Mouse (Mus musculus) stomach, postnatal 0 days (tissue): Measurements from ENCODE around the gene Limk1.

Experiments
- CTCF ChIP-seq: IDR thresholded peaks from 2 replicates; pipeline ENCODE4 v1.5.1; 2016; ENCODE audit warnings: antibody characterized with exemption, low read depth, mild to moderate bottlenecking, moderate library complexity
- EP300 ChIP-seq: optimal IDR thresholded peaks from 2 replicates; pipeline ENCODE3; 2016; ENCODE audit warnings: antibody characterized with exemption

- no peak for TF ChIP-seq CTCF
- no peak for TF ChIP-seq EP300
Observed at GRCm38 (mm10) chr5:134639269-134639682, 49.1 kb downstream of the Limk1 start, which contains the start of gene Eif4h.
